Mouse (Mus musculus) liver, adult 2 months (tissue): ENCODE results near the gene Gm45808. TPM values are rescaled to one million over a fixed set of nuclear protein-coding genes. Genes with fewer than 3 reads are reported as not detected.
A peak's percentile ranks its signal among the peaks of the same experiment; 100 is the strongest.
"Not testable (repeated sequence)": the region's sequence is repeated elsewhere in the genome, so short reads cannot be mapped to it uniquely, and the experiment has no call there.

Experiments
- DNase-seq: peaks from one replicate; pipeline ENCODE4 v3.0.0-alpha.2; 2011; ENCODE audit warnings: low read depth, low spot score; ENCODE audit errors: extremely low read depth
- H3K27ac ChIP-seq: fragments of 200-500 bp; replicated peaks from 2 replicates; pipeline ENCODE4 v1.5.1; 2012; ENCODE audit warnings: low read depth, mild to moderate bottlenecking, control low read depth, inconsistent platforms, low read length; ENCODE audit not compliant: insufficient read depth
- H3K27me3 ChIP-seq: fragments of 200-500 bp; 2 replicates; pipeline ENCODE4 v1.6.1; 2012; ENCODE audit warnings: mild to moderate bottlenecking, moderate library complexity, low read length, inconsistent platforms; ENCODE audit not compliant: control insufficient read depth, insufficient read depth
- H3K36me3 ChIP-seq: fragments of 200-500 bp; 2 replicates; pipeline ENCODE4 v1.6.1; 2012; ENCODE audit warnings: low read length, inconsistent platforms; ENCODE audit not compliant: control insufficient read depth, insufficient read depth
- H3K4me1 ChIP-seq: fragments of 200-500 bp; 2 replicates; pipeline ENCODE4 v1.6.1; 2011; ENCODE audit warnings: low read length; ENCODE audit not compliant: control insufficient read depth, insufficient read depth
- H3K4me3 ChIP-seq: fragments of 200-500 bp; 2 replicates; pipeline ENCODE4 v1.5.1; 2011; ENCODE audit warnings: low read depth, mild to moderate bottlenecking, control low read depth, low read length, moderate library complexity; ENCODE audit not compliant: insufficient read depth
- H3K79me2 ChIP-seq: fragments of 200-500 bp; 2 replicates; pipeline ENCODE4 v1.6.1; 2012; ENCODE audit warnings: inconsistent platforms, mild to moderate bottlenecking, low read length, moderate library complexity; ENCODE audit not compliant: control insufficient read depth, insufficient read depth
- H3K9ac ChIP-seq: fragments of 200-500 bp; 2 replicates; pipeline ENCODE4 v1.6.1; 2012; ENCODE audit warnings: low read depth, mild to moderate bottlenecking, control low read depth, inconsistent platforms, low read length
- CTCF ChIP-seq: fragments of 200-500 bp; IDR thresholded peaks from 2 replicates; pipeline ENCODE4 v1.5.1; 2011; ENCODE audit warnings: low read depth, low read length, control low read depth
- POLR2A ChIP-seq: fragments of 200-500 bp; IDR thresholded peaks from 2 replicates; pipeline ENCODE4 v1.6.1; 2011; ENCODE audit warnings: low read length, control low read depth; ENCODE audit not compliant: insufficient read depth; ENCODE audit errors: extremely low read depth
- WGBS: fragments of 180-500 bp; shearing (Covaris S2); methylation state at CpG from one replicate; pipeline ENCODE4 v1.1.7; 2018; 5-methylcytosine and 5-hydroxymethylcytosine counted together
- polyA plus RNA-seq: library from polyadenylated mRNA; depleted of rRNA; stranded (reverse); fragments of >200 nt; gene quantifications from 2 replicates; pipeline ENCODE4 v1.2.3, GENCODE M21; 2012
- total RNA-seq: library from RNA; depleted of rRNA; stranded (reverse); fragments of >200 nt; gene quantifications from 2 replicates; pipeline ENCODE4 v1.2.3, GENCODE M21; 2014

The Gm45808 gene
- total and polyA plus RNA-seq, 2 experiments = 0.28 to 1.3 TPM

DNA sequence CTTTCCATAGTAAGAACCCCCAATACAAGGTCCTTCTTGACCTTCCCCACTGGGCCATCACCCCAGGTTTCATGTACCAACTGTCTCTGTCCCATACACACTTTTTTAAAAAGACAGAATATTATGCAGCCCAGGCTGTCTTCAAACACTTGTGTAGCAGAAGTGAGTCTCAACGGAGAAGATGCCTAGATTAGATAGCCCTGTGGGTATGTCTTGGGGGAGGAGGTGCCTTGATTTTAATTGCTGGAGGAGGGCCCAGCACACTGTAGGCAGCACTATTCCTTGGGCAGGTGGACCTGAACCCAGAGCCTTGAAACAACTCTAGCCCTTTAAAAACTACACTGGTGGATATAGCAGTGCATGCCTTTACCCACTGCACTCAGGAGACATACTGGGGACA, 4.4 kb downstream of the Gm45808 start:
- 80% methylated on average over 1 of the region's 1 CpGs for WGBS
- no peak for TF ChIP-seq POLR2A
- no peak for TF ChIP-seq CTCF
- no peaks in the 10 kb centered on the region for H3K27me3 ChIP-seq
- no peak for DNase-seq
- peak overlapping the region; percentile 38 for H3K27ac ChIP-seq
- no peak overlapping the region for H3K4me3 ChIP-seq
- peaks cover 2% of the 10 kb centered on the region; the same call in 1 of the 2 replicates for H3K79me2 ChIP-seq
- H3K9ac ChIP-seq = no peak overlapping the region
- peaks cover 27% of the 10 kb centered on the region; the same call in 1 of the 2 replicates for H3K36me3 ChIP-seq
- peaks cover 26% of the 10 kb centered on the region for H3K4me1 ChIP-seq

DNA sequence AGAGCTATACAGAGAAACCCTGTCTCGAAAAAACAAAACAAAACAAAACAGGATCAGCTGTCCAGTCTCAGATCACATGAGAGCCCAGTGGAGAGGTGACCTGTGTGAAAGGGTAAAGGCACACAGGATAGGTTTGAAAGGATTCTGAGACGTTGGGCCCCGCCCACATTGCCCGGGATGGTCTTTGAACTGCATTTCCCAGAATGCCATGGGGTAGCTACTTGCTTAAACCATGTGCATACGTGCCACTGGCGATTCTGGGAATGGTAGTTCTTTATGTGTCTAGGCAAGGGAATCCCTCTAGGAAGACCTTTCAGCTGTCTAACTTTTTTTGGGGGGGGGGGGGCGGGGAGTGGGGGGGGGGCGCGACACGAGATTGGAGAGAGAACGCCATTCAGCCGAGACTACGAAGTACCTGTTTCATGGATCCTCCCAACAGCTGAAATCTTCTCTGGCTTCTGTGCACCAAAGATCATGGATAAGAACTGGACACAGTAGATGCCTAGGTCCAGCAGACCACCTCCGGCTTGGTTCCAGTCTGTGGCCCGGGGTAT, 5.2 kb downstream of the Gm45808 start, which contains the start of gene Tulp2:
Gene Tulp2, plus strand, starts transcription at position 504 of the 554 bp plus-strand sequence.
- TF ChIP-seq CTCF (no peak), POLR2A (no peak)
- Histone ChIP-seq H3K36me3 (peaks cover 33% of the 10 kb centered on the region), H3K4me3 (no peak within 1 kb of the TSS), H3K79me2 (no peaks in the 10 kb centered on the region; the same call in 1 of the 2 replicates), H3K4me1 (peaks cover 22% of the 10 kb centered on the region), H3K27me3 (no peaks in the 10 kb centered on the region), H3K27ac (peak within 1 kb of the TSS; percentile 82), H3K9ac (no peak within 1 kb of the TSS)
- WGBS = 44% methylated on average over 15 of the region's 15 CpGs
- DNase-seq = peak; percentile 90

DNA sequence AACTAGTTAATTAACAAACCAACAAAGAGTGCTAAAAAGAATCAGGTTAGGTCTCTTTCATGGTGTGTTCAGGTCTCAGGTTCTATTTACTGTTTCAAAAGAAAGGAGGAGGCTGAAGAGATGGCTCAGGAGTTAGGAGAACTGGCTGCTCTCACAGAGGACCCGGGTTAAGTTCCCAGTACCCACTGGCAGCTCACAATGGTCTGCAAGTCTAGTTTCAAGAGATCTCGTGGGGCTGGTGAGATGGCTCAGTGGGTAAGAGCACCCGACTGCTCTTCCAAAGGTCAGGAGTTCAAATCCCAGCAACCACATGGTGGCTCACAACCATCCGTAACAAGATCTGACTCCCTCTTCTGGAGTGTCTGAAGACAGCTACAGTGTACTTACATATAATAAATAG, 6.3 kb downstream of the Gm45808 start:
- WGBS = 23% methylated on average over 4 of the region's 4 CpGs
- H3K36me3 ChIP-seq = peaks cover 36% of the 10 kb centered on the region
- DNase-seq = peak; percentile 76

DNA sequence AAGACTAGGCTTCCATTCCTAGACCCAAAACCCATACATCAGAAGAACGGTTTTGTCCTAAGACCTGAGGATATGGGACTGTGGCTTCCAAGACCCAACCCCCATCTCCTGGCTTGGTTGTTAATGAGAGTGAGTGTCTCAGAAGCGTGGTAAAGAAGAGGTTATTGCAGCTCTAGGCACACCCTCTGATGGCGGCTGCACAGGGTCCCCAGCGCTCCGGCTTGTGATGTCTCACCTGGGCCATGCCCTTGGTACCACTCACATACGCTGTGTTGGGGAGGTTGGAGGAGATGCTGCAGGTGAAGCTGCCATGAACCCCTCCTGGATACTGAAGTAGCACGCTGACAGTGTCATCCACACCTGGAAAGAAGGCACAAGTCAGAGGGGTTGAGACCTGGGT, 7.8 kb downstream of the Gm45808 start:
- WGBS = 98% methylated on average over 7 of the region's 7 CpGs
- Histone ChIP-seq H3K4me1 (peaks cover 12% of the 10 kb centered on the region), H3K27ac (no peak overlapping the region), H3K36me3 (peaks cover 44% of the 10 kb centered on the region), H3K27me3 (no peaks in the 10 kb centered on the region), H3K9ac (no peak overlapping the region), H3K4me3 (no peak overlapping the region), H3K79me2 (no peaks in the 10 kb centered on the region)
- no peak for DNase-seq
- TF ChIP-seq POLR2A (no peak), CTCF (no peak)

More for the DNA sequence above, 6.3 kb downstream of the Gm45808 start:
- peak overlapping the region; percentile 71 for H3K27ac ChIP-seq
- not testable (repeated sequence) for H3K27me3 ChIP-seq, H3K4me3 ChIP-seq, H3K79me2 ChIP-seq, H3K9ac ChIP-seq
- peaks cover 17% of the 10 kb centered on the region for H3K4me1 ChIP-seq

DNA sequence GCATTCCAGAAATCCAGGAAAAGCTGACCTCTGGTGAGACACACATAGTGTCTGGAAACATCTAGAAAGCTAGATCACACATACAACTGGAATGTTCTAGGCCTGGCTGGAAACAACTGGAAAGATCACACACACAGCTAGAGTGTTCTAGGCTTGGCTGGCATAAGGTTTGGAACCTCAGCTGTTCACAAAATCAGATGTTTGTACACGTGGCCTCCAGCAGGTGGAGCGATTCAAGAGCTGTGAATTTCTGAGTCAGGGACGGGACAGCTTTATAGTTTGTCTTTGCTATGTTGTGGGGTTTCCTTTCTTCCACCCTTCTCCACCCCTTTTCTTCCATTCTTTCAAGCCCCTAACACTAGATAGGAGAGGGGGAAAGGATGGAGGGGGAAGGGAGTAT, 9.6 kb downstream of the Gm45808 start:
- 9% methylated on average over 3 of the region's 3 CpGs for WGBS
- TF ChIP-seq CTCF = peak; percentile 60; the same call in 1 of the 2 replicates
- no peak for TF ChIP-seq POLR2A
- Histone ChIP-seq H3K27ac (no peak overlapping the region), H3K27me3 (no peaks in the 10 kb centered on the region), H3K36me3 (peaks cover 46% of the 10 kb centered on the region), H3K9ac (no peak overlapping the region), H3K4me1 (peaks cover 8% of the 10 kb centered on the region), H3K79me2 (no peaks in the 10 kb centered on the region), H3K4me3 (no peak overlapping the region)
- peak; percentile 61 for DNase-seq

DNA sequence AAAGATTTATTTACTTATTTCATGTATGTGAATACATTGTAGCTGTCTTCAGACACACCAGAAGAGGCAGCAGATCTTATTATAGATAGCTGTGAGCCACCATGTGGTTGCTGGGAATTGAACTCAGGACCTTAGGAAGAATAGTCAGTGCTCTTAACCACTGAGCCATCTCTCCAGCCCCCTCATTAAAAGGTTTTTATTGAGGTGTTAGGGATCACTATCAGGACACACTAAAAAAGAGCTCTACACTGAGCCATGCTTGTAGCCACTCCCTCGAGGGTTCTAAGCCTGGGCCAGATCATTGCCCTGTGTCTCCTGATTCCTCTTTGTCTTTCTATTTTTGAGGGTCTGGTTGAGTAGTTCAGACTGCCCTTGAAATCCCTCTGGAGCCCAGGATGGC, 10.2 kb downstream of the Gm45808 start:
- 44% methylated on average over 1 of the region's 1 CpGs for WGBS
- H3K9ac ChIP-seq = no peak overlapping the region

More for the DNA sequence above, 10.2 kb downstream of the Gm45808 start:
- Histone ChIP-seq H3K79me2 (no peaks in the 10 kb centered on the region), H3K27ac (no peak overlapping the region), H3K36me3 (peaks cover 46% of the 10 kb centered on the region), H3K4me3 (no peak overlapping the region), H3K27me3 (no peaks in the 10 kb centered on the region), H3K4me1 (peaks cover 4% of the 10 kb centered on the region)
- no peak for DNase-seq
- no peak for TF ChIP-seq CTCF
- TF ChIP-seq POLR2A = no peak
